Mouse (Mus musculus) kidney, adult 2 months (tissue): ENCODE data around the gene Traf5.

ENCODE experiments used
- CTCF ChIP-seq: fragments of 200-500 bp; conservative IDR thresholded peaks from 2 replicates; pipeline ENCODE4 v1.5.1; 2011; ENCODE audit warnings: low read depth, mild to moderate bottlenecking, control low read depth, low read length, moderate library complexity, mixed read lengths; ENCODE audit not compliant: insufficient read depth, insufficient read length
- POLR2A ChIP-seq: fragments of 200-500 bp; IDR thresholded peaks from one replicate; pipeline ENCODE4 v1.6.1; 2011; ENCODE audit warnings: low read depth, low read length, control low read depth

DNA sequence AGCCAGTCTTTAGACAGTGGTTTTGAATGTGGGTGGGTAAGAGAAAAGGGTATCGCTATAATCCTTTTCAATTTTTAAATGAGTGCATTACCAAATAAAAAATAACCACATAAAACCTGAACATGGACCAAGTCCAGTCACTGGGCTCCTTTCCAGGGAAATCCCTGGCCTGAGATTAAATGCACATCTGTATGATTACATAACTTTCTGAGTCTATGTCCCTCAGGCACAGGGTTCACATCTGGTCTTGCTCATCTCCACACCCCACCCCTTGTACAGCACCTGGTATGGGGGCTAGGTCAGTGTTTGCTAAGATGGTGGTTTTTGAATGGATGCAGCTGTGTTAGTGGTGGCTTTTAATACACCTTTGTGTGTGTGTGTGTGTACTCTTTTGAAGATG is 19.9 kb downstream of the Traf5 start:
- no peak for TF ChIP-seq POLR2A
- no peak for TF ChIP-seq CTCF
